Mouse (Mus musculus): Measurements from ENCODE around the gene Pla1a. TPM values are rescaled to one million over a fixed set of nuclear protein-coding genes. Genes with fewer than 3 reads are reported as not detected.

The Pla1a gene
- polyA plus RNA-seq, 2 experiments = 15.0 to 15.5 TPM

- TF ChIP-seq CTCF (IDR thresholded peaks at IDR 0.05; ENCODE audit: low read depth) (no peak), EP300 (IDR thresholded peaks at IDR 0.05; ENCODE audit: low read depth) (peak; percentile 57)
- H3K4me1 ChIP-seq (replicated peaks; ENCODE audit: control insufficient read depth in 2 of 2, insufficient read depth in 2 of 2, low read length in 1 of 2) = peaks cover 38 to 44% of the 10 kb centered on the region in 2 experiments
- H3K9me3 ChIP-seq (ENCODE audit: control insufficient read depth, low read length) = no peaks in the 10 kb centered on the region
- H3K4me2 ChIP-seq (ENCODE audit: low read depth) = peak overlapping the region; percentile 31
- H3K9ac ChIP-seq (replicated peaks) = peak overlapping the region; percentile 37
- DNase-seq (ENCODE audit: low read depth in 3 of 3, low spot score in 3 of 3) = no peak
- H3K27ac ChIP-seq = peak overlapping the region; percentile 50
- no peaks in the 10 kb centered on the region for H3K27me3 ChIP-seq (ENCODE audit: control insufficient read depth, insufficient read depth, low read length)
- no peak overlapping the region for H3K4me3 ChIP-seq (ENCODE audit: insufficient read depth in 1 of 2, low read depth in 2 of 2, low read length in 2 of 2)
- WGBS (ENCODE audit: insufficient replicate concordance) = 24% methylated on average over 6 of the region's 6 CpGs
- H3K36me3 ChIP-seq (replicated peaks; ENCODE audit: control insufficient read depth, insufficient read depth, low read depth) = no peaks in the 10 kb centered on the region
- ATAC-seq (ENCODE audit: insufficient read depth) = peak; percentile 67
Observed at GRCm38 (mm10) chr16:38387389-38387788, 45.6 kb downstream of the Pla1a start.

GRCm38 (mm10) chr16:38385700-38386099 is 47.2 kb downstream of the Pla1a start:
- Histone ChIP-seq H3K27me3 (ENCODE audit: control insufficient read depth, insufficient read depth, low read length) (no peaks in the 10 kb centered on the region), H3K4me1 (replicated peaks; ENCODE audit: control insufficient read depth in 2 of 2, insufficient read depth in 2 of 2, low read length in 1 of 2) (peaks cover 38 to 44% of the 10 kb centered on the region in 2 experiments), H3K27ac (no peak overlapping the region), H3K4me3 (ENCODE audit: insufficient read depth in 1 of 2, low read depth in 2 of 2, low read length in 2 of 2) (no peak overlapping the region), H3K36me3 (replicated peaks; ENCODE audit: control insufficient read depth, insufficient read depth, low read depth) (no peaks in the 10 kb centered on the region), H3K9me3 (ENCODE audit: control insufficient read depth, low read length) (no peaks in the 10 kb centered on the region), H3K4me2 (ENCODE audit: low read depth) (no peak overlapping the region), H3K9ac (replicated peaks) (no peak overlapping the region)
- DNase-seq (ENCODE audit: low read depth in 3 of 3, low spot score in 3 of 3) (no peak), ATAC-seq (ENCODE audit: insufficient read depth) (no peak)
- 82% methylated on average over 4 of the region's 4 CpGs for WGBS (ENCODE audit: insufficient replicate concordance)
- TF ChIP-seq EP300 (IDR thresholded peaks at IDR 0.05; ENCODE audit: low read depth) (no peak), CTCF (IDR thresholded peaks at IDR 0.05; ENCODE audit: low read depth) (no peak)

GRCm38 (mm10) chr16:38385184-38385634 is 47.7 kb downstream of the Pla1a start:
- H3K4me2 ChIP-seq (ENCODE audit: low read depth) = no peak overlapping the region
- 75% methylated on average over 6 of the region's 6 CpGs for WGBS (ENCODE audit: insufficient replicate concordance)
- peaks cover 38 to 44% of the 10 kb centered on the region in 2 experiments for H3K4me1 ChIP-seq (replicated peaks; ENCODE audit: control insufficient read depth in 2 of 2, insufficient read depth in 2 of 2, low read length in 1 of 2)
- ATAC-seq (ENCODE audit: insufficient read depth) (no peak), DNase-seq (ENCODE audit: low read depth in 3 of 3, low spot score in 3 of 3) (no peak)
- H3K27ac ChIP-seq = 0 out of 2 replicates have a peak overlapping the region, but pooled peaks have one; percentile 44
- no peaks in the 10 kb centered on the region for H3K9me3 ChIP-seq (ENCODE audit: control insufficient read depth, low read length)
- H3K9ac ChIP-seq (replicated peaks) = no peak overlapping the region
- H3K27me3 ChIP-seq (ENCODE audit: control insufficient read depth, insufficient read depth, low read length) = no peaks in the 10 kb centered on the region
- H3K36me3 ChIP-seq (replicated peaks; ENCODE audit: control insufficient read depth, insufficient read depth, low read depth) = no peaks in the 10 kb centered on the region
- no peak overlapping the region for H3K4me3 ChIP-seq (ENCODE audit: insufficient read depth in 1 of 2, low read depth in 2 of 2, low read length in 2 of 2)
- TF ChIP-seq CTCF (IDR thresholded peaks at IDR 0.05; ENCODE audit: low read depth) = no peak
- TF ChIP-seq EP300 (IDR thresholded peaks at IDR 0.05; ENCODE audit: low read depth) = no peak

DNA sequence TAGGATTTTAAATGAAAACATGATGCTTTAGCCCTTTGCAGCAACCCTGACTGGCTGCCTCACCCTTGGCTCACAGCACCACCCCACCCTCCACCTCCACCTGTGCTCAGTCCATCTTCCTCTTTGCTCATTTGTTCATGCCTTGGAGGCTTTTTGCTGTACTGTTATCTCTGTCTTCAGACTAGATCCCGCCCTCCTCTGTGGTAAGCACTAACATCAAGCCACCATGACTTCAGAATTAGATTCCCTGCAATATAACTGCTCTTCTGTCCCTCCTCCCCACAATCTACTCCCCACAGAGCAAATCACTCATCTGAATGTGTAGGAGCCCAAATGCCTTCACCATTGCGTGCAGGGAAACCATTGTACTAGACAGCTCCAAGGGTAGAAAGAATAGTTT is 49.3 kb downstream of the Pla1a start:
- DNase-seq (ENCODE audit: low read depth in 3 of 3, low spot score in 3 of 3) = no peak
- ATAC-seq (ENCODE audit: insufficient read depth) = peak; percentile 77
- H3K4me2 ChIP-seq (ENCODE audit: low read depth) = peak overlapping the region; percentile 20; the same call in 1 of the 2 replicates
- H3K36me3 ChIP-seq (replicated peaks; ENCODE audit: control insufficient read depth, insufficient read depth, low read depth) = peaks cover 2% of the 10 kb centered on the region
- no peak for TF ChIP-seq CTCF (IDR thresholded peaks at IDR 0.05; ENCODE audit: low read depth)
- peak; percentile 63 for TF ChIP-seq EP300 (IDR thresholded peaks at IDR 0.05; ENCODE audit: low read depth)
- H3K9me3 ChIP-seq (ENCODE audit: control insufficient read depth, low read length) = no peaks in the 10 kb centered on the region
- no peaks in the 10 kb centered on the region for H3K27me3 ChIP-seq (ENCODE audit: control insufficient read depth, insufficient read depth, low read length)
- H3K4me1 ChIP-seq (replicated peaks; ENCODE audit: control insufficient read depth in 2 of 2, insufficient read depth in 2 of 2, low read length in 1 of 2) = peaks cover 41 to 53% of the 10 kb centered on the region in 2 experiments
- peak overlapping the region; percentile 63 for H3K27ac ChIP-seq
- no peak overlapping the region for H3K9ac ChIP-seq (replicated peaks)
- WGBS (ENCODE audit: insufficient replicate concordance) = 28% methylated on average over 2 of the region's 2 CpGs
- no peak overlapping the region for H3K4me3 ChIP-seq (ENCODE audit: insufficient read depth in 1 of 2, low read depth in 2 of 2, low read length in 2 of 2)

DNA sequence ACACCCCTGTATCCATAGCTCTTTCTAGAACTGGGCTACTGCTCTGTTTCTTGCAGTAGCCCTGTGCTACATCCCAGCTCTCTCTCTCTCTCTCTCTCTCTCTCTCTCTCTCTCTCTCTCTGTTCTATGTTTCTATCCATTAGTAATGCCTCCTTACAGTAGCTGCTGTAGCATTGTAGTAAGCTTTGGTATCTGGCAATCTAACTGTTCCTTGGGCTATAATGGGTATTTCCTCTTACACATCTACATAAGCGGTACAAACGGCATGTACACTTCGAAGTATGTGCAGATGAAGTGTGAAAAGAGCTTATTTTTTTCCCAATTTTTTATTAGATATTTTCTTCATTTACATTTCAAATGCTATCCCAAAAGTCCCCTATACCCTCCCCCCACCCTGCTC is 53.0 kb downstream of the Pla1a start:
- ATAC-seq (ENCODE audit: insufficient read depth) = no peak
- Histone ChIP-seq H3K36me3 (replicated peaks; ENCODE audit: control insufficient read depth, insufficient read depth, low read depth) (peaks cover 19% of the 10 kb centered on the region), H3K4me1 (replicated peaks; ENCODE audit: control insufficient read depth in 2 of 2, insufficient read depth in 2 of 2, low read length in 1 of 2) (peaks cover 37 to 50% of the 10 kb centered on the region in 2 experiments), H3K9me3 (ENCODE audit: control insufficient read depth, low read length) (no peaks in the 10 kb centered on the region), H3K4me3 (ENCODE audit: insufficient read depth in 1 of 2, low read depth in 2 of 2, low read length in 2 of 2) (no peak overlapping the region), H3K27ac (no peak overlapping the region), H3K27me3 (ENCODE audit: control insufficient read depth, insufficient read depth, low read length) (no peaks in the 10 kb centered on the region), H3K9ac (replicated peaks) (no peak overlapping the region), H3K4me2 (ENCODE audit: low read depth) (no peak overlapping the region)
- TF ChIP-seq EP300 (IDR thresholded peaks at IDR 0.05; ENCODE audit: low read depth) (no peak), CTCF (IDR thresholded peaks at IDR 0.05; ENCODE audit: low read depth) (no peak)
- no peak for DNase-seq (ENCODE audit: low read depth in 3 of 3, low spot score in 3 of 3)
- WGBS (ENCODE audit: insufficient replicate concordance) = 72% methylated on average over 3 of the region's 3 CpGs
